Mouse (Mus musculus) liver, embryonic 14.5 days (tissue): ENCODE measurements around the gene Lin52. TPM values are rescaled to one million over a fixed set of nuclear protein-coding genes. Genes with fewer than 3 reads are reported as not detected.

Experiments
- ATAC-seq: fragments of 200-750 bp; cut with Nextera tagmentation; 2 replicates; pipeline ENCODE4 v1.8.0; 2017; ENCODE audit warnings: moderate number of reproducible peaks, mild to moderate bottlenecking, moderate library complexity; ENCODE audit not compliant: insufficient read depth
- DNase-seq, 3 experiments: peaks; one replicate each; pipeline ENCODE4 v3.0.0-alpha.2; 2012 to 2013; ENCODE audit warnings: low read depth in 3 of 3, low spot score in 3 of 3
- H3K27ac ChIP-seq: fragments of 300-500 bp; sonication (generic); 2 replicates; pipeline ENCODE4 v1.5.1; 2014; ENCODE audit warnings: moderate library complexity, mild to moderate bottlenecking, control low read depth, inconsistent platforms
- H3K27me3 ChIP-seq: fragments of 300-500 bp; sonication (generic); 2 replicates; pipeline ENCODE4 v1.6.1; 2014; ENCODE audit warnings: mild to moderate bottlenecking, low read length, moderate library complexity; ENCODE audit not compliant: control insufficient read depth, insufficient read depth
- H3K36me3 ChIP-seq: fragments of 300-500 bp; sonication (generic); replicated peaks from 2 replicates; pipeline ENCODE4 v1.6.1; 2014; ENCODE audit warnings: low read depth; ENCODE audit not compliant: control insufficient read depth, insufficient read depth
- H3K4me1 ChIP-seq, 2 experiments: fragments of 200-500 bp in 1 of 2; fragments of 300-500 bp in 1 of 2; sonication (generic) in 1 of 2; replicated peaks; 2 replicates each; pipeline ENCODE4 v1.6.1; 2012 to 2014; ENCODE audit warnings: antibody characterized with exemption in 1 of 2, inconsistent platforms in 1 of 2, low read length in 1 of 2; ENCODE audit not compliant: control insufficient read depth in 2 of 2, insufficient read depth in 2 of 2
- H3K4me2 ChIP-seq: fragments of 300-500 bp; sonication (generic); 2 replicates; pipeline ENCODE4 v1.6.1; 2014; ENCODE audit warnings: low read depth, mild to moderate bottlenecking, control low read depth, moderate library complexity
- H3K4me3 ChIP-seq, 2 experiments: fragments of 200-500 bp in 1 of 2; fragments of 300-500 bp in 1 of 2; sonication (generic) in 1 of 2; 2 replicates each; pipeline ENCODE4 v1.5.1; 2012 to 2014; ENCODE audit warnings: low read depth in 2 of 2, low read length in 2 of 2, mild to moderate bottlenecking in 2 of 2, control low read depth in 1 of 2, inconsistent platforms in 1 of 2, moderate library complexity in 1 of 2; ENCODE audit not compliant: insufficient read depth in 1 of 2
- H3K9ac ChIP-seq: fragments of 300-500 bp; sonication (generic); replicated peaks from 2 replicates; pipeline ENCODE4 v1.6.1; 2014; ENCODE audit warnings: mild to moderate bottlenecking, control low read depth, moderate library complexity
- H3K9me3 ChIP-seq: fragments of 300-500 bp; sonication (generic); 2 replicates; pipeline ENCODE4 v1.6.1; 2016; ENCODE audit warnings: low read length, mixed read lengths; ENCODE audit not compliant: control insufficient read depth
- CTCF ChIP-seq: IDR thresholded peaks from 2 replicates; pipeline ENCODE4 v1.5.1; 2016; ENCODE audit warnings: antibody characterized with exemption, low read depth, control low read depth
- EP300 ChIP-seq: IDR thresholded peaks from 2 replicates; pipeline ENCODE4 v1.6.1; 2016; ENCODE audit warnings: antibody characterized with exemption, low read depth
- WGBS: fragments of 180-500 bp; shearing (Covaris S2); extraction: QIAGEN DNeasy Blood & Tissue Kit; methylation state at CpG from one replicate; pipeline ENCODE4 v1.1.7; 2014; ENCODE audit not compliant: insufficient replicate concordance; 5-methylcytosine and 5-hydroxymethylcytosine counted together
- polyA plus RNA-seq, 2 experiments: library from polyadenylated mRNA; depleted of rRNA in 1 of 2; stranded (reverse) in 1 of 2; unstranded in 1 of 2; fragments of >200 nt; fragmentation: Nextera tagmentation in 1 of 2; extraction: Ambion mirVana in 1 of 2; gene quantifications; 2 replicates each; pipeline versions ENCODE4 v1.2.1 to v1.2.3; 2012 to 2014

The Lin52 gene
- polyA plus RNA-seq, 2 experiments: 7.4 to 10.4 TPM

GRCm38 (mm10) chr12:84482778-84483585 lies 31.8 kb downstream of the Lin52 start:
- no peak overlapping the region for H3K4me2 ChIP-seq
- DNase-seq: peak; percentile 9 to 17 (median 17)
- no peak overlapping the region for H3K4me3 ChIP-seq
- H3K9me3 ChIP-seq: no peaks in the 10 kb centered on the region
- TF ChIP-seq EP300 (no peak), CTCF (no peak)
- H3K9ac ChIP-seq: no peak overlapping the region
- WGBS: 77% methylated on average over 14 of the region's 14 CpGs
- H3K4me1 ChIP-seq: peaks cover 0 to 15% of the 10 kb centered on the region in 2 experiments; a peak in 2 of 4 replicates
- no peaks in the 10 kb centered on the region for H3K27me3 ChIP-seq
- no peak overlapping the region for H3K27ac ChIP-seq
- no peaks in the 10 kb centered on the region for H3K36me3 ChIP-seq
- ATAC-seq: peak; percentile 43; the same call in 1 of the 2 replicates

- no peak overlapping the region for H3K4me3 ChIP-seq
- 44% methylated on average over 8 of the region's 8 CpGs for WGBS
- peaks cover 0 to 12% of the 10 kb centered on the region in 2 experiments; a peak in 2 of 4 replicates for H3K4me1 ChIP-seq
- no peaks in the 10 kb centered on the region for H3K9me3 ChIP-seq
- no peaks in the 10 kb centered on the region for H3K36me3 ChIP-seq
- no peak for TF ChIP-seq CTCF
- no peak for TF ChIP-seq EP300
- DNase-seq (no peak), ATAC-seq (no peak)
- no peak overlapping the region for H3K9ac ChIP-seq
- H3K27me3 ChIP-seq: no peaks in the 10 kb centered on the region
- H3K4me2 ChIP-seq: no peak overlapping the region
- no peak overlapping the region for H3K27ac ChIP-seq
These were observed 36.3 kb downstream of the Lin52 start for GRCm38 (mm10) chr12:84487324-84488056.

GRCm38 (mm10) chr12:84496795-84497194 lies 45.6 kb downstream of the Lin52 start:
- Histone ChIP-seq H3K9me3 (no peaks in the 10 kb centered on the region), H3K4me1 (peaks cover 0 to 5% of the 10 kb centered on the region in 2 experiments; a peak in 1 of 4 replicates), H3K4me3 (no peak overlapping the region), H3K36me3 (no peaks in the 10 kb centered on the region), H3K9ac (no peak overlapping the region), H3K4me2 (no peak overlapping the region), H3K27me3 (no peaks in the 10 kb centered on the region), H3K27ac (no peak overlapping the region)
- WGBS: 42% methylated on average over 1 of the region's 1 CpGs
- DNase-seq (no peak), ATAC-seq (no peak)
- TF ChIP-seq EP300: no peak
- TF ChIP-seq CTCF: no peak

- Histone ChIP-seq H3K9me3 (no peaks in the 10 kb centered on the region), H3K36me3 (no peaks in the 10 kb centered on the region), H3K4me1 (peaks cover 0 to 5% of the 10 kb centered on the region in 2 experiments; a peak in 1 of 4 replicates), H3K9ac (no peak overlapping the region), H3K4me2 (no peak overlapping the region), H3K4me3 (no peak overlapping the region), H3K27ac (no peak overlapping the region), H3K27me3 (no peaks in the 10 kb centered on the region)
- DNase-seq (no peak), ATAC-seq (no peak)
- WGBS: 81% methylated on average over 8 of the region's 8 CpGs
- TF ChIP-seq EP300 (no peak), CTCF (no peak)
These were observed 49.5 kb downstream of the Lin52 start for GRCm38 (mm10) chr12:84500528-84501263.
